10 mouse cellular contexts compared by ENCODE assay signal in the genomic region with DNA sequence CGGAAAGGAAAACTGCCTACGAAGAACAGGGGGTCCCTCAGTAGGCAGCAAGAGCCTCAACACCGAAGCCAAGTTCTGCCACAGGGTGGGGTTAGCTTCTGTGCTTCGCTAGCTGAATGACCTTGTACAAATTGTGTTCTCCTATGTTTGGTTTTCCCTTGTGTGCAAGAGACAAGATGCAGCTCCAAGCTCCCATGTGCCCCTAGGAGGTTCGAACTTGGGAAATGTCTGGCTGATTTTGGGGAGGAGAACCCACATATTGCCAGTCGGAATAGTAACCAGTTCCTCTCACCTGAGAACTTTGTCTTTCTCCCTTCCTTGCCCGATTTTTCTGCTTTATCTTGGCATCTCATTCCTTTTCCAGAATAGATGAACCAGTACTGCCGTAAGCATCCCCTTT. TPM values are rescaled to one million over a fixed set of nuclear protein-coding genes. Genes with fewer than 3 reads are reported as not detected.
DNase-seq lines count a peak whose midpoint lies in the region; ATAC-seq and TF ChIP-seq lines count a peak whose summit lies in the region.
"Had no signal": no experiment of that assay in that cellular context is flagged by ENCODE, and none has a peak within 500 bp of the region (broad histone marks: within the 10 kb centered on the region; RNA-seq: fewer than 3 reads in every experiment).

No protein-coding gene starts in this region.

- ATAC-seq in heart, embryonic 13.5 days (ENCODE audit: extremely low read depth, insufficient number of reproducible peaks, low FRiP score, low TSS enrichment) = no peak
- ATAC-seq in hindbrain, embryonic 14.5 days (ENCODE audit: low FRiP score) = no peak
- ATAC-seq in midbrain, embryonic 16.5 days = no peak

- no peak overlapping the region for H3K9ac ChIP-seq in heart, embryonic 13.5 days
- H3K9ac ChIP-seq in hindbrain, embryonic 14.5 days = 0 out of 2 replicates have a peak overlapping the region, but pooled peaks have one; percentile 24
- H3K9ac ChIP-seq in midbrain, embryonic 16.5 days (ENCODE audit: low read depth, low read length) = peak overlapping the region; percentile 90

- no peak for TF ChIP-seq CTCF in lung, adult 2 months (IDR thresholded peaks at IDR 0.05; ENCODE audit: insufficient read depth, low read length)

- H3K9me3 ChIP-seq in heart, embryonic 13.5 days = no peaks in the 10 kb centered on the region
- no peaks in the 10 kb centered on the region for H3K9me3 ChIP-seq in hindbrain, embryonic 14.5 days (ENCODE audit: control insufficient read depth, low read length)
- H3K9me3 ChIP-seq in midbrain, embryonic 16.5 days (replicated peaks; ENCODE audit: control insufficient read depth, low read length, poor library complexity, severe bottlenecking) = no peaks in the 10 kb centered on the region

- H3K4me3 ChIP-seq in heart, embryonic 13.5 days = 0 out of 2 replicates have a peak overlapping the region, but pooled peaks have one; percentile 8
- peak overlapping the region; percentile 74 for H3K4me3 ChIP-seq in hindbrain, embryonic 14.5 days (replicated peaks; ENCODE audit: low read length)
- H3K4me3 ChIP-seq in midbrain, embryonic 16.5 days (ENCODE audit: low read depth, low read length) = peak overlapping the region; percentile 75
- no peak overlapping the region for H3K4me3 ChIP-seq in lung, adult 2 months (replicated peaks; ENCODE audit: extremely low read depth, low read depth, low read length)
- H3K4me3 ChIP-seq: gastrocnemius, adult 2 months had no signal

- peaks cover 28% of the 10 kb centered on the region for H3K4me1 ChIP-seq in heart, embryonic 13.5 days
- peaks cover 17% of the 10 kb centered on the region for H3K4me1 ChIP-seq in hindbrain, embryonic 14.5 days (replicated peaks; ENCODE audit: control insufficient read depth, insufficient read depth, low read length)
- H3K4me1 ChIP-seq in midbrain, embryonic 16.5 days (ENCODE audit: control insufficient read depth, insufficient read depth, low read length) = peaks cover 30% of the 10 kb centered on the region
- peaks cover 4% of the 10 kb centered on the region for H3K4me1 ChIP-seq in lung, adult 2 months (ENCODE audit: control insufficient read depth, insufficient read depth, low read length)

- no peak for DNase-seq in heart, adult 9 months (ENCODE audit: low spot score in 2 of 2)
- DNase-seq in R1 (ENCODE audit: low read depth, low spot score) = peak; percentile 10
- no peak for DNase-seq in hindbrain, embryonic 14.5 days (ENCODE audit: low spot score)
- no peak for DNase-seq in lung, adult 2 months
- DNase-seq in lung, adult 18-20 months = no peak
- no peak for DNase-seq in embryo, embryonic 10 days (ENCODE audit: low spot score)

- WGBS in heart, embryonic 13.5 days = 39% methylated on average over 8 of the region's 8 CpGs
- 34% methylated on average over 8 of the region's 8 CpGs for WGBS in hindbrain, embryonic 14.5 days
- WGBS in midbrain, embryonic 16.5 days = 29% methylated on average over 8 of the region's 8 CpGs
- WGBS in lung, adult 2 months = 35% methylated on average over 8 of the region's 8 CpGs

- peak overlapping the region; percentile 21 for H3K4me2 ChIP-seq in heart, embryonic 13.5 days
- H3K4me2 ChIP-seq in hindbrain, embryonic 14.5 days (replicated peaks) = peak overlapping the region; percentile 63
- peak overlapping the region; percentile 62 for H3K4me2 ChIP-seq in midbrain, embryonic 16.5 days (ENCODE audit: low read length)
- H3K4me2 ChIP-seq: heart, embryonic 11.5 days had no signal

- H3K27ac ChIP-seq in heart, embryonic 13.5 days (replicated peaks) = no peak overlapping the region
- H3K27ac ChIP-seq in hindbrain, embryonic 14.5 days = no peak overlapping the region
- no peak overlapping the region for H3K27ac ChIP-seq in midbrain, embryonic 16.5 days (ENCODE audit: low read length)
- H3K27ac ChIP-seq: gastrocnemius, adult 2 months had no signal

- no peak for TF ChIP-seq POLR2A in lung, adult 2 months (IDR thresholded peaks at IDR 0.05; ENCODE audit: borderline replicate concordance, extremely low read depth, low read depth, low read length)

- peaks cover 100% of the 10 kb centered on the region for H3K27me3 ChIP-seq in heart, embryonic 13.5 days (replicated peaks)
- H3K27me3 ChIP-seq in hindbrain, embryonic 14.5 days (ENCODE audit: control insufficient read depth, insufficient read depth, low read length) = peaks cover 81% of the 10 kb centered on the region
- H3K27me3 ChIP-seq in midbrain, embryonic 16.5 days (ENCODE audit: control insufficient read depth, insufficient read depth, low read depth, low read length) = peaks cover 41% of the 10 kb centered on the region

- no peaks in the 10 kb centered on the region for H3K36me3 ChIP-seq in heart, embryonic 13.5 days
- no peaks in the 10 kb centered on the region for H3K36me3 ChIP-seq in hindbrain, embryonic 14.5 days (replicated peaks; ENCODE audit: control insufficient read depth, insufficient read depth)
- no peaks in the 10 kb centered on the region for H3K36me3 ChIP-seq in midbrain, embryonic 16.5 days (ENCODE audit: control insufficient read depth, insufficient read depth, low read length)

RNA-seq across cellular contexts. Expression of gene Nefh, which starts 0.9 kb away (rescaled TPM):
- polyA plus RNA-seq in heart, embryonic 13.5 days (2015; fragmentation: Nextera tagmentation; extraction: Ambion mirVana) = 0.39 and 0.50 TPM in 2 replicates
- polyA plus RNA-seq in hindbrain, embryonic 14.5 days (2014; fragmentation: Nextera tagmentation; extraction: Ambion mirVana) = 11.8 and 17.9 TPM in 2 replicates
- polyA plus RNA-seq in midbrain, embryonic 16.5 days (2015; fragmentation: Nextera tagmentation; extraction: Ambion mirVana) = 3.7 and 4.3 TPM in 2 replicates
- polyA plus RNA-seq in lung, adult 2 months (2012; rRNA removed) = 0.07 and 0.12 TPM in 2 replicates

RNA-seq across cellular contexts. Expression of gene Ap1b1, which starts 37.8 kb away (rescaled TPM):
- polyA plus RNA-seq in heart, embryonic 13.5 days (2015; fragmentation: Nextera tagmentation; extraction: Ambion mirVana) = 41.2 and 42.6 TPM in 2 replicates
- 91.7 and 99.9 TPM in 2 replicates for polyA plus RNA-seq in hindbrain, embryonic 14.5 days (2014; fragmentation: Nextera tagmentation; extraction: Ambion mirVana)
- polyA plus RNA-seq in midbrain, embryonic 16.5 days (2015; fragmentation: Nextera tagmentation; extraction: Ambion mirVana) = 104 and 108 TPM in 2 replicates
- polyA plus RNA-seq in lung, adult 2 months (2012; rRNA removed) = 53.9 and 76.0 TPM in 2 replicates

RNA-seq across cellular contexts. Expression of gene Thoc5, which starts 53.7 kb away (rescaled TPM):
- polyA plus RNA-seq in heart, embryonic 13.5 days (2015; fragmentation: Nextera tagmentation; extraction: Ambion mirVana) = 23.3 and 24.4 TPM in 2 replicates
- 53.3 TPM in 2 replicates for polyA plus RNA-seq in hindbrain, embryonic 14.5 days (2014; fragmentation: Nextera tagmentation; extraction: Ambion mirVana)
- polyA plus RNA-seq in midbrain, embryonic 16.5 days (2015; fragmentation: Nextera tagmentation; extraction: Ambion mirVana) = 57.9 and 64.1 TPM in 2 replicates
- 12.1 and 16.4 TPM in 2 replicates for polyA plus RNA-seq in lung, adult 2 months (2012; rRNA removed)
